Mouse (Mus musculus) G1E-ER4 (cell line): ENCODE measurements around the gene Dhodh. TPM values are rescaled to one million over a fixed set of nuclear protein-coding genes. Genes with fewer than 3 reads are reported as not detected.

Experiments
- GATA1 ChIP-seq: IDR thresholded peaks from one replicate; pipeline ENCODE4 v1.8.0; 2012; ENCODE audit warnings: low read length, inconsistent platforms
- polyA plus RNA-seq: library from polyadenylated mRNA; stranded (reverse); fragments of >175 nt; gene quantifications from 2 replicates; pipeline ENCODE4 v1.2.3, GENCODE M21; 2012

Dhodh gene
- polyA plus RNA-seq, 1 experiment = 118 TPM

GRCm38 (mm10) chr8:109542748-109543519 lies 65.5 kb downstream of the Dhodh start:
- no peak for TF ChIP-seq GATA1

GRCm38 (mm10) chr8:109542165-109542564 lies 66.3 kb downstream of the Dhodh start:
- TF ChIP-seq GATA1 = no peak

Other genes starting within 250 kb of the Dhodh start
- gene Pmfbp1, start 114.6 kb downstream of the Dhodh start, polyA plus RNA-seq = not detected in 2 replicates
- gene Dhx38, start 42.8 kb downstream of the Dhodh start, polyA plus RNA-seq = 34.1 and 44.5 TPM in 2 replicates
- 5.7 and 8.8 TPM in 2 replicates for gene Txnl4b, start 42.8 kb downstream of the Dhodh start, polyA plus RNA-seq
- gene Hp, start 29.5 kb downstream of the Dhodh start, polyA plus RNA-seq = not detected in 2 replicates
- gene Pkd1l3, start 5.8 kb upstream of the Dhodh start, polyA plus RNA-seq = 1.4 and 3.7 TPM in 2 replicates
- gene Ist1, start 84.6 kb upstream of the Dhodh start, polyA plus RNA-seq = 21.9 and 29.2 TPM in 2 replicates
- 6.6 and 8.2 TPM in 2 replicates for gene Zfp821, start 96.9 kb upstream of the Dhodh start, polyA plus RNA-seq
- 25.4 and 38.6 TPM in 2 replicates for gene Atxn1l, start 129.1 kb upstream of the Dhodh start, polyA plus RNA-seq
- gene Ap1g1, start 169.9 kb upstream of the Dhodh start, polyA plus RNA-seq = 49.1 and 53.4 TPM in 2 replicates